Mouse (Mus musculus): ENCODE data around the gene Dnah7b.

GRCm38 (mm10) chr1:46066015-46066414 lies at the start of gene Dnah7b:
- no peak for TF ChIP-seq CTCF (IDR thresholded peaks at IDR 0.05; ENCODE audit: low read depth)
- TF ChIP-seq EP300 (IDR thresholded peaks at IDR 0.05; ENCODE audit: low read depth) = no peak
